Mouse (Mus musculus): ENCODE data around the gene C1qtnf5. TPM values are rescaled to one million over a fixed set of nuclear protein-coding genes. Genes with fewer than 3 reads are reported as not detected.
"Not testable (repeated sequence)": the region's sequence is repeated elsewhere in the genome, so short reads cannot be mapped to it uniquely, and the experiment has no call there.

The C1qtnf5 gene
- polyA plus RNA-seq, 1 experiment: 30.5 TPM

GRCm38 (mm10) chr9:44096536-44096935 is 10.5 kb upstream of the C1qtnf5 start:
- Histone ChIP-seq H3K27ac (ENCODE audit: insufficient read depth, low read length) (peak overlapping the region; percentile 47; the same call in 1 of the 2 replicates), H3K4me1 (ENCODE audit: control insufficient read depth, insufficient read depth, low read length) (peaks cover 2% of the 10 kb centered on the region; the same call in 1 of the 2 replicates), H3K4me3 (ENCODE audit: insufficient read depth, low read length) (no peak overlapping the region)
- TF ChIP-seq POLR2A (IDR thresholded peaks at IDR 0.05; ENCODE audit: extremely low read depth, insufficient read depth, low read length) (0 out of 2 replicates have a peak, but pooled peaks have one; percentile 4), CTCF (IDR thresholded peaks at IDR 0.05; ENCODE audit: extremely low read depth, insufficient read depth, low read length) (no peak)

GRCm38 (mm10) chr9:44101490-44101889 is 5.6 kb upstream of the C1qtnf5 start, which contains the start of gene Mfrp:
Mfrp (plus strand) TSS chr9:44101729.
- H3K4me1 ChIP-seq (ENCODE audit: control insufficient read depth, insufficient read depth, low read length): peaks cover 2% of the 10 kb centered on the region; the same call in 1 of the 2 replicates
- TF ChIP-seq CTCF (IDR thresholded peaks at IDR 0.05; ENCODE audit: extremely low read depth, insufficient read depth, low read length): no peak
- no peak within 1 kb of the TSS for H3K4me3 ChIP-seq (ENCODE audit: insufficient read depth, low read length)
- H3K27ac ChIP-seq (ENCODE audit: insufficient read depth, low read length): no peak within 1 kb of the TSS

- Histone ChIP-seq H3K4me3 (ENCODE audit: insufficient read depth, low read length) (no peak overlapping the region), H3K4me1 (ENCODE audit: control insufficient read depth, insufficient read depth, low read length) (peaks cover 2% of the 10 kb centered on the region; the same call in 1 of the 2 replicates), H3K27ac (ENCODE audit: insufficient read depth, low read length) (no peak overlapping the region)
- TF ChIP-seq CTCF (IDR thresholded peaks at IDR 0.05; ENCODE audit: extremely low read depth, insufficient read depth, low read length): no peak
- no peak for TF ChIP-seq POLR2A (IDR thresholded peaks at IDR 0.05; ENCODE audit: extremely low read depth, insufficient read depth, low read length)
These were observed 2.2 kb upstream of the C1qtnf5 start for GRCm38 (mm10) chr9:44104881-44105280.

- Histone ChIP-seq H3K27ac (ENCODE audit: insufficient read depth, low read length) (no peak overlapping the region), H3K4me1 (ENCODE audit: control insufficient read depth, insufficient read depth, low read length) (peaks cover 3% of the 10 kb centered on the region; the same call in 1 of the 2 replicates), H3K4me3 (ENCODE audit: insufficient read depth, low read length) (no peak overlapping the region)
- TF ChIP-seq CTCF (IDR thresholded peaks at IDR 0.05; ENCODE audit: extremely low read depth, insufficient read depth, low read length) (no peak), POLR2A (IDR thresholded peaks at IDR 0.05; ENCODE audit: extremely low read depth, insufficient read depth, low read length) (no peak)
These were observed 1.3 kb upstream of the C1qtnf5 start for GRCm38 (mm10) chr9:44105781-44106180.

GRCm38 (mm10) chr9:44106182-44106581 is 863 bp upstream of the C1qtnf5 start:
- no peak overlapping the region for H3K4me3 ChIP-seq (ENCODE audit: insufficient read depth, low read length)

GRCm38 (mm10) chr9:44106596-44106995 is 449 bp upstream of the C1qtnf5 start:
- TF ChIP-seq POLR2A (IDR thresholded peaks at IDR 0.05; ENCODE audit: extremely low read depth, insufficient read depth, low read length) (no peak), CTCF (IDR thresholded peaks at IDR 0.05; ENCODE audit: extremely low read depth, insufficient read depth, low read length) (no peak)
- Histone ChIP-seq H3K27ac (ENCODE audit: insufficient read depth, low read length) (no peak overlapping the region), H3K4me1 (ENCODE audit: control insufficient read depth, insufficient read depth, low read length) (peaks cover 3% of the 10 kb centered on the region; the same call in 1 of the 2 replicates), H3K4me3 (ENCODE audit: insufficient read depth, low read length) (no peak overlapping the region)

More at GRCm38 (mm10) chr9:44106182-44106581, 863 bp upstream of the C1qtnf5 start:
- H3K4me1 ChIP-seq (ENCODE audit: control insufficient read depth, insufficient read depth, low read length): peaks cover 3% of the 10 kb centered on the region; the same call in 1 of the 2 replicates
- no peak for TF ChIP-seq POLR2A (IDR thresholded peaks at IDR 0.05; ENCODE audit: extremely low read depth, insufficient read depth, low read length)
- no peak overlapping the region for H3K27ac ChIP-seq (ENCODE audit: insufficient read depth, low read length)

- Histone ChIP-seq H3K4me1 (ENCODE audit: control insufficient read depth, insufficient read depth, low read length) (peaks cover 3% of the 10 kb centered on the region; the same call in 1 of the 2 replicates), H3K27ac (ENCODE audit: insufficient read depth, low read length) (0 out of 2 replicates have a peak overlapping the region, but pooled peaks have one; percentile 9)
These were observed 623 bp downstream of the C1qtnf5 start for GRCm38 (mm10) chr9:44107557-44108179.

GRCm38 (mm10) chr9:44108269-44109055 is 1.4 kb downstream of the C1qtnf5 start:
- Histone ChIP-seq H3K27ac (ENCODE audit: insufficient read depth, low read length) (no peak overlapping the region), H3K4me3 (ENCODE audit: insufficient read depth, low read length) (no peak overlapping the region), H3K4me1 (ENCODE audit: control insufficient read depth, insufficient read depth, low read length) (peaks cover 3% of the 10 kb centered on the region; the same call in 1 of the 2 replicates)
- TF ChIP-seq POLR2A (IDR thresholded peaks at IDR 0.05; ENCODE audit: extremely low read depth, insufficient read depth, low read length) (no peak), CTCF (IDR thresholded peaks at IDR 0.05; ENCODE audit: extremely low read depth, insufficient read depth, low read length) (no peak)

More at GRCm38 (mm10) chr9:44107557-44108179, 623 bp downstream of the C1qtnf5 start:
- no peak overlapping the region for H3K4me3 ChIP-seq (ENCODE audit: insufficient read depth, low read length)
- TF ChIP-seq CTCF (IDR thresholded peaks at IDR 0.05; ENCODE audit: extremely low read depth, insufficient read depth, low read length) (0 out of 2 replicates have a peak, but pooled peaks have one; percentile 21), POLR2A (IDR thresholded peaks at IDR 0.05; ENCODE audit: extremely low read depth, insufficient read depth, low read length) (no peak)

GRCm38 (mm10) chr9:44109360-44110095 is 2.5 kb downstream of the C1qtnf5 start:
- no peak overlapping the region for H3K27ac ChIP-seq (ENCODE audit: insufficient read depth, low read length)
- peaks cover 3% of the 10 kb centered on the region; the same call in 1 of the 2 replicates for H3K4me1 ChIP-seq (ENCODE audit: control insufficient read depth, insufficient read depth, low read length)
- TF ChIP-seq POLR2A (IDR thresholded peaks at IDR 0.05; ENCODE audit: extremely low read depth, insufficient read depth, low read length) (no peak), CTCF (IDR thresholded peaks at IDR 0.05; ENCODE audit: extremely low read depth, insufficient read depth, low read length) (peak; percentile 79)
- no peak overlapping the region for H3K4me3 ChIP-seq (ENCODE audit: insufficient read depth, low read length)

- H3K4me1 ChIP-seq (ENCODE audit: control insufficient read depth, insufficient read depth, low read length); H3K4me3 ChIP-seq (ENCODE audit: insufficient read depth, low read length); H3K27ac ChIP-seq (ENCODE audit: insufficient read depth, low read length): not testable (repeated sequence)
These were observed 4.9 kb downstream of the C1qtnf5 start for GRCm38 (mm10) chr9:44111909-44112308.

All from cortical plate, adult 2 months (tissue).